Comparison of ENCODE assay signal across 16 mouse cellular contexts in genomic region chr8:57705957-57706356, GRCm38 (mm10).
"Had no signal": no experiment of that assay in that cellular context is flagged by ENCODE, and none has a peak within 500 bp of the region (broad histone marks: within the 10 kb centered on the region; RNA-seq: fewer than 3 reads in every experiment).

No protein-coding gene starts in this region.

- H3K9ac ChIP-seq: kidney, embryonic 15.5 days; limb, embryonic 12.5 days; limb, embryonic 15.5 days; liver, embryonic 14.5 days; liver, postnatal 0 days; lung, embryonic 14.5 days had no signal

- H3K4me3 ChIP-seq: kidney, embryonic 15.5 days; limb, embryonic 12.5 days; limb, embryonic 15.5 days had no signal

- H3K4me2 ChIP-seq: kidney, embryonic 15.5 days; limb, embryonic 12.5 days; limb, embryonic 15.5 days; liver, embryonic 11.5 days; lung, embryonic 14.5 days had no signal

- H3K4me1 ChIP-seq: kidney, embryonic 15.5 days; limb, embryonic 12.5 days; limb, embryonic 15.5 days had no signal

- H3K36me3 ChIP-seq: kidney, embryonic 15.5 days; limb, embryonic 12.5 days; limb, embryonic 15.5 days had no signal

- ATAC-seq: intestine, postnatal 0 days; liver, postnatal 0 days; lung, postnatal 0 days had no signal

- H3K27ac ChIP-seq: kidney, embryonic 15.5 days; limb, embryonic 12.5 days; limb, embryonic 15.5 days; liver, embryonic 14.5 days; macrophage had no signal

- DNase-seq: kidney, adult 8-10 months; kidney, postnatal 10 days; kidney, postnatal 36 days; left cerebral cortex, postnatal 4 days; liver, postnatal 0 days; lung, embryonic 14.5 days; thymus, adult 18-20 months; thymus, postnatal 36 days had no signal

- H3K27me3 ChIP-seq: kidney, embryonic 15.5 days; limb, embryonic 12.5 days; limb, embryonic 15.5 days had no signal
